Mouse (Mus musculus) kidney, adult 18-20 months (tissue): Measurements from ENCODE around the gene Helq.

Experiments used
- DNase-seq: peaks from one replicate; pipeline ENCODE4 v3.0.0; 2021

The Helq gene

GRCm38 (mm10) chr5:100798165-100798860 lies at the start of gene Helq, which contains the start of gene Mrps18c:
Gene Helq (minus strand): TSS chr5:100798598.
Gene Mrps18c (plus strand): TSS chr5:100798627.
- peak; percentile 91 for DNase-seq

- DNase-seq, result no peak
Observed at GRCm38 (mm10) chr5:100847143-100847542, 48.7 kb upstream of the Helq start.

GRCm38 (mm10) chr5:100846599-100846920 lies 48.2 kb upstream of the Helq start:
- no peak for DNase-seq

- peak; percentile 75 for DNase-seq
Observed at GRCm38 (mm10) chr5:100845848-100846598, 47.6 kb upstream of the Helq start.

GRCm38 (mm10) chr5:100845485-100845847 lies 47.1 kb upstream of the Helq start, which contains the start of gene Gpat3:
Gene Gpat3 (plus strand): TSS chr5:100845713.
- DNase-seq, result peak; percentile 45

GRCm38 (mm10) chr5:100844485-100844884 lies 46.1 kb upstream of the Helq start:
- DNase-seq, result no peak

- no peak for DNase-seq
Observed at GRCm38 (mm10) chr5:100837907-100838306, 39.5 kb upstream of the Helq start.

GRCm38 (mm10) chr5:100835862-100836538 lies 37.6 kb upstream of the Helq start:
- no peak for DNase-seq

- no peak for DNase-seq
Observed at GRCm38 (mm10) chr5:100833841-100834240, 35.4 kb upstream of the Helq start.

- no peak for DNase-seq
Observed at GRCm38 (mm10) chr5:100832680-100833079, 34.3 kb upstream of the Helq start.

GRCm38 (mm10) chr5:100828701-100829100 lies 30.3 kb upstream of the Helq start:
- DNase-seq, result no peak

- DNase-seq, result no peak
Observed at GRCm38 (mm10) chr5:100826531-100826930, 28.1 kb upstream of the Helq start.

GRCm38 (mm10) chr5:100825975-100826374 lies 27.6 kb upstream of the Helq start:
- peak; percentile 3 for DNase-seq

- DNase-seq, result no peak
Observed at GRCm38 (mm10) chr5:100822826-100823225, 24.4 kb upstream of the Helq start.

GRCm38 (mm10) chr5:100821375-100821774 lies 23.0 kb upstream of the Helq start:
- DNase-seq, result no peak

- DNase-seq, result peak; percentile 90
Observed at GRCm38 (mm10) chr5:100820483-100821184, 22.2 kb upstream of the Helq start, which contains the start of gene Abraxas1. Gene Abraxas1 (minus strand): TSS chr5:100820965.

GRCm38 (mm10) chr5:100819568-100820480 lies 21.4 kb upstream of the Helq start:
- DNase-seq, result no peak

GRCm38 (mm10) chr5:100818341-100818740 lies 19.9 kb upstream of the Helq start:
- DNase-seq, result no peak

GRCm38 (mm10) chr5:100794084-100794483 lies 4.3 kb downstream of the Helq start:
- no peak for DNase-seq

GRCm38 (mm10) chr5:100792261-100792660 lies 6.1 kb downstream of the Helq start:
- no peak for DNase-seq

GRCm38 (mm10) chr5:100787527-100787926 lies 10.9 kb downstream of the Helq start:
- no peak for DNase-seq

GRCm38 (mm10) chr5:100779002-100779401 lies 19.4 kb downstream of the Helq start:
- DNase-seq, result no peak
